Mouse (Mus musculus) E14TG2a.4 (cell line): ENCODE data around the gene Zfp606.

Experiments used
- CTCF ChIP-seq: conservative IDR thresholded peaks from 2 replicates; pipeline ENCODE4 v1.5.1; 2014; ENCODE audit warnings: low read length
- NANOG ChIP-seq: IDR thresholded peaks from 2 replicates; pipeline ENCODE4 v1.6.1; 2014; ENCODE audit warnings: borderline replicate concordance, low read length, mixed read lengths

GRCm38 (mm10) chr7:12486691-12487090, 8.6 kb downstream of the Zfp606 start:
- TF ChIP-seq CTCF (no peak), NANOG (no peak)
